Mouse (Mus musculus): ENCODE data around the gene Gm10577. TPM values are rescaled to one million over a fixed set of nuclear protein-coding genes. Genes with fewer than 3 reads are reported as not detected.

The Gm10577 gene
- total RNA-seq, 2 experiments from 2014 or later: not detected

DNA sequence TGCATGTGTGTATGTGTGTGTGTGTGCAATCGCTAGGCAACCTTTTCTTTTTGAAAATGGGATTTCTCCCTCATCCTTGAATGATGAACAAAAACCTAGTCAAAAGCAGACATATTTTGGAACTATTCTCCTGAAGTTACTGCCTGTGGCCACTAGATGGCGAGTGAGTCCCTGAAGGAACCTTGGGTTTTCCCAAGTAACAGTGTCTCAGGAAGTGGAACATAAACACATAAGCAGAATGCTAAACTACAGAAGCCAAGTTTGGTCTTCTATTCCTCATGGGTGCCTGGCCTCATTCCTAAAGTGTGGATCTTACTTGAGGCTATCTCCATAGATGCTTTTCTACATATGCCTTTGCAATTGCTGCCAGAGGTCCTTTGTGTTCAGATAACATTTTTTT, 22.4 kb downstream of the Gm10577 start:
- intact Hi-C loops (cut with DNase I): loop anchor here (2.0 to 10.0 kb wide), 3 partner anchors 74 to 273 kb away; no protein-coding TSS in a partner anchor
- peak; percentile 73 to 78 for DNase-seq (ENCODE audit: low spot score in 2 of 2)

DNA sequence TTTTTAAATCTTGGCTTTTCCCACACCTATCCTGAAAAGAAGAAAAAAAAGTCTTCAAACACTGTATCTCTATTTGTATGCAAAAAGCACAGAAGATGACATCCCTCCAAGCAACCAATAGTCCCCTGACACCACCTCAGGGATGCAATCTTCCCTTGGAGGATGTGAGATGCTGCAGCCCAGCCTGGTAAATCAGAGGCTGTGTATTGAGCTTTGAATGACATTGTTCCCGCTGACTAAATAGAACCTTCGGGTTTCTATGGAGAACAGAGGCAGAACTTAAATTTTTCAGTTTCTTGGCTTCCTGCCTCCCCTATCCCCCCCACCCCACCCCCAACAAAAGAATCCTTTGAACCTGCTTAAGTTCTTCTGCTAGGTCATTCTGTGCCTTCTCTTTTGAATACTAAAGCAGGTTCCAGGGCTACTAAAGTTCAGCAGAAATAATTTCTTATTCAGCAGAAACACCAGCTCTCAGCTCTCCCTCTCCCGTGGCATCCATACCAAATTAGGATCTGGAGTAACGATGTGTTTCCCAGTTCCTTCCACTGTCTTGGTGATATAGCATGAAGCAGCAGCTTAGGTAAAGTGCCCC, 24.3 kb downstream of the Gm10577 start:
- intact Hi-C loops (cut with DNase I): loop anchor here (5.0 to 10.0 kb wide), 2 partner anchors 76 to 271 kb away; no protein-coding TSS in a partner anchor
- peak in 1 of 2 experiments; percentile 67 for DNase-seq (ENCODE audit: low spot score in 2 of 2)

DNA sequence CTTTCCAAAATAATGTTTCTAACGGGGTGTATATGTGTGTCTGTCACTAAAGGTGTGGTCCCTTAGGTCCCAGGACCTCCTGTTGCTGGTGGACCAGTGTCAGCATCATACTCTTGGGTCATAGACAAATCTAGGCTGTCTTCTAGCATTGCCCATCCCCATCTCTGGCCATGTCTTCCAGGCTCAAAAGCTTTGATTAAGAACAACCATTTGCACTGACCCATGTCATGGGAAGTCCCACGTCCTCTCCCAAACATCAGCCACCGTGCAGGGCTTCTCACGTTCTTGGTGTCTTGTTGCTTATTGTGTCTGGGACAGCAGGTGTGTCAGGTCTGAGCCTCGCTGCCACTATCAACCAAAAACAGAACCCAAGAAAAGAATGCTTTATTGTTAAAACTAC, 24.9 kb downstream of the Gm10577 start:
- intact Hi-C loops (cut with DNase I): loop anchor here (5.0 to 10.0 kb wide), 2 partner anchors 77 to 271 kb away; no protein-coding TSS in a partner anchor
- no peak for DNase-seq (ENCODE audit: low spot score in 2 of 2)

DNA sequence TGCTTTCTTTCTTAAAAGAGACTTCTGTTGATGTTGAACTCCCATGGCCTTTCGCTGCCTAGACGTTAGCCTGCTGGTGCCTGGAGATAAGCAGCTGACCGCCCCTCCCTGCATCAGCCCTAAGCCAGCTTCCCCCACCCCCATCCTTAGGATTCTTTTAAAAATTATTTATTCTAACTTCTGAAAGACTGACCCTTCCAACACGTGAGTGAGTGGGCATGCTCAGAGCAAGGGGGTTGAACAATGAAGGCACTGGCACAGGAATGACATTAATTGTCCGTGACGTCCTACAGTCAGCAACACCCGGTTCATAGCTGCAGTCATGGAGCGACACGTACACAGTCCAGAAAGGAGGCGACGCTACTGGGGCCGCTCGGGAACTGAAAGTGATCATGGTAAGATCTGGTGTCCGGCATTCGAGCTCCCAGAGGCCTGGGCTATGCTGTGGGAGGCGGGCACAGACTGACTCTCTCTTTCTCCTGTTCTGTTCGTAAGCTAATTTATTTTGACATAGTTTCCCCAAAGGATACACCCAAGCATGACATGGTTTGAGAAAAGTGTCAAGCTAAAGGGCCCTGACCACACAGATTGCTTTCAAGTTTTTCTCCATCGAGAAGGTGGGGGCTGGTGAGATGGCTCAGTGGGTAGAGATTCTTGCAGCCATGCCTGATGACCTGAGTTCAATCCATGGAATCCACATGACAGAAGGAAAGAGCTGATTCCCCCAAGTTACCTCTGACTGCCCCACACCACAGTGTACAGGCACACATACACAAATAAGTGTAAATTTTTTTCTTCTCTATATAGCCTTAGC, 25.8 kb downstream of the Gm10577 start:
- intact Hi-C loops (cut with DNase I): loop anchor here (5.0 to 10.0 kb wide), 2 partner anchors 78 to 270 kb away; no protein-coding TSS in a partner anchor

DNA sequence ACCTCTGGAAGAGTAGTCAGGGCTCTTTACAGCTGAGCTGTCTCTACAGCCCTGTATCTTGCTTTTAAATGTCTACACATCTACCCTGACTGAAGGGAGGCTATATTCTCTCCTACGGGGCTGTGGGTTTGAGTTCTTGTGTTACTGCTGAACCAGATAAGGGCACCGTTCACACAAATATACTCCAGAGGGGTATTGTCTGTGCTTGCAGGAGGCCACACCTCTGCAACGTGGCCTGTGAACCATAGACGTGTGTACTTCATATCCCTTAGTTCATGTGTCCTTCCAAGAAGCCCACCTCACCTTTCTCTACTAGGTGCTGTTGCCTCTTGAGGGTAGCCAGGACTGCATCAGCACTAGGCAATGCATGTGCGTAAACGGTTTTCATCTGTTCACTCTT, 28.4 kb downstream of the Gm10577 start:
- no peak for DNase-seq (ENCODE audit: low spot score in 2 of 2)
- intact Hi-C loops (cut with DNase I): loop anchor here (10.0 kb wide), 1 partner anchor 267 kb away; no protein-coding TSS in a partner anchor

More for the DNA sequence above, 25.8 kb downstream of the Gm10577 start:
- no peak for DNase-seq (ENCODE audit: low spot score in 2 of 2)

DNA sequence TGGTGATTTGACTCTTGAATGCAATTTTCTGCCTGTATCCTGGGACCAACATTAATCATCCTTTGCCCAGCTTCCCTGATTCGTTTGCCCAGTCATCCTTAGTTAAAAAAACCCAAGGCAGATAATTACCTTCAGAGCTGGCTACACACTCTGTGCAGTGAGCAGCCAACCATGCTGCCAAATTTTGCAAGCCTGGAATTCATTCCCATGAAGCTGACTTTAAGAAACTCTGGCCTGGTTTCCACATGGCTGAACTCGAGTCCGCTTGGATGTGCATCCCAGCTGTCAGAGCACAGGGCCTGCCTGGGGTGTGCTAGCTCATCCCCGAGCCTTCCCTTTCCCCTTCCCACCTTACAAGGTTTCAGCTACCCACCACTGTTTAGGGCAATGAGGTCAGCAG, 29.5 kb downstream of the Gm10577 start:
- intact Hi-C loops (cut with DNase I): loop anchor here (10.0 kb wide), 1 partner anchor 266 kb away; no protein-coding TSS in a partner anchor
- DNase-seq (ENCODE audit: low spot score in 2 of 2): no peak

DNA sequence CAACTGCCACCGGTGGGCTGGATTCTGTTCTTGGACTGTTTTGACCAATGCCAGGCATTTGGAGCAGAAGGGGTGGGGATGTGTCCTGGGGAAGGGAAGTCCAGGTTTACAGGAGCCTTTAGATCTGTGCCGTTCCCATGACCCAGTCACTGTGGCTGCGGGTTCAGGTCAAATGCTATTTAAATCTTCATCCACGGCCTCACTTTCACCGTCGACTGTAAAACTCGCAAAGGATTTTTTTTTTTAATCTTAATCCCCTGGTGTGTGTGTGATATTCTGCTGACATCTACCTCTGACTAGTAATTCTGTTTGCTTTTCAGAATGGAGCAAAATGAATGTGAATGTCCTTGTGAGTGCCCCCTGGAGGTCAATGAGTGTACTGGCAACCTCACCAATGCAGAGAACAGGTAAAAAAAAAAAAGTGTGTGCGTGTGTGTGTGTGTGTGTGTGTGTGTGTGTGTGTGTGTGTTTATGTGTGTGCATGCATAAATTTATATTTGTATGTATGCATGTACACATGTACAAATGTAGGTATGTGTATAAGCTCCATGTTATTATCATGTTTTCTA, 32.2 kb downstream of the Gm10577 start:
- DNase-seq (ENCODE audit: low spot score in 2 of 2): no peak
- intact Hi-C loops (cut with DNase I): loop anchor here (5.0 kb wide), 1 partner anchor 211 kb away; the partner anchor contains the start of gene Cachd1

DNA sequence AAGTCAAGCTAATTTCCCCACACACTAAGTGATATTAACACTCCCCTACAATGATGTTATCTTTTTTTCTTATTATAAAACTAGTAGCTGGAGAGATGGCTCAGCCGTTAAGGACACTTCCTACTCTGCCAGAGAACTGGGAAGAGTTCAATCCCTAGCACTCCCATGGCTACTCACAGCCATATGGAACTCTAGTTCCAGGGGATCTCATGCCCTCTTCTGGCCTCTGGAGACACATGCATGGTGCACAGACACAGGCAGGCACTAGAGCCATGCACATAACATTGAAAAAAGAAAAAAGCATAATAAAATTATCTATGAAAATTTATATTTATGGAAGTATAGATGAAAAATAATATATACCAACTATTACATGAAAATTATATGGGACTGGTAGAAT, 33.3 kb downstream of the Gm10577 start:
- intact Hi-C loops (cut with DNase I): loop anchor here (2.0 to 5.0 kb wide), 2 partner anchors 210 to 398 kb away; partner anchors contain the start of gene Cachd1
- no peak for DNase-seq (ENCODE audit: low spot score in 2 of 2)

DNA sequence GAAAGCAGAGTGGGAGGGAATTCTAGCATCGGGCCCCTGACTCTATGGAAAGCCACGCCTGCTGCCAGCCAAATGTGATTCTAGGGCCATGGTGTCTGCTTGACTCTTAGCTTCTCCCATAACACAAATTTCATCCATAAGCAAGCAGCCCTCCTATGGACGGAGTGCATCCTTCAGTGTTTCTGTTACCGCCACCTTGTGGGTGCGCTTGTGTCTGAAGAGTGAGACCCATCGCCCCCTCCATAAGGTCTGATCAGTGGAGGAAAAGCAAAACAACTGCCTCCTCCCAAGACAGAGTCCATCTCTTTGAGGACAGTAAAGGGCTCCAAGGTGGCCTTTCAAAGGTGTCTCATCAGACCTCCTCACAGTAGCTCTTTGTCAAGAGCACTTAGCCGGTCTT, 43.0 kb downstream of the Gm10577 start:
- intact Hi-C loops (cut with DNase I): no loop called here
- no peak for DNase-seq (ENCODE audit: low spot score in 2 of 2)

DNA sequence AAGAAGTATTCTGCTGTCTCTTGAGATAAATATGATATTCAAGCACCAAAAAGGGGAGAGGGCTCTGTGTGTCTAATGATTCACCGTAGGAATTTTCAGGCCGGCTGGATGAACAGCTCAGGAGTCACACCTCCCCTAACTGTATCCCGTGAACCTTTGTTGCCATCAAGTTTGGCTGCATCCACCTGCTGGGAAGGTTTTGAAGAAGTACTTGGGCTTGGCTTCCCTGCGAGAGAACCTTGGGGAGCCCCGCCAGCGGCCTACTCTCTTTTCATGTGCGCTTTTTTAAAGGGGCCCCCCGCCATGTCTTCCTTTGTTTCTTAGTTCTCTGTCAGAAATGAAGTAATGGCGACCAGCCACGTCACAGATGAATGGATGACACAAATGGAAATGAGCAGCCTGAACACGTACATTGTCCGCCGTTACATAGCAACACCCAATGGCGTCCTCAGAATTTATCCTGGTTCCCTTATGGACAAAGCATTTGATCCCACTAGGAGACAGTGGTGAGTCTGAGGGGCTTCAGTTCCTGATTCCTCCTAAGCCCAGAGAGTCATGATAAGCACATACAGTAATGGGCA, 46.0 kb downstream of the Gm10577 start:
- intact Hi-C loops (cut with DNase I): no loop called here
- no peak for DNase-seq (ENCODE audit: low spot score in 2 of 2)

DNA sequence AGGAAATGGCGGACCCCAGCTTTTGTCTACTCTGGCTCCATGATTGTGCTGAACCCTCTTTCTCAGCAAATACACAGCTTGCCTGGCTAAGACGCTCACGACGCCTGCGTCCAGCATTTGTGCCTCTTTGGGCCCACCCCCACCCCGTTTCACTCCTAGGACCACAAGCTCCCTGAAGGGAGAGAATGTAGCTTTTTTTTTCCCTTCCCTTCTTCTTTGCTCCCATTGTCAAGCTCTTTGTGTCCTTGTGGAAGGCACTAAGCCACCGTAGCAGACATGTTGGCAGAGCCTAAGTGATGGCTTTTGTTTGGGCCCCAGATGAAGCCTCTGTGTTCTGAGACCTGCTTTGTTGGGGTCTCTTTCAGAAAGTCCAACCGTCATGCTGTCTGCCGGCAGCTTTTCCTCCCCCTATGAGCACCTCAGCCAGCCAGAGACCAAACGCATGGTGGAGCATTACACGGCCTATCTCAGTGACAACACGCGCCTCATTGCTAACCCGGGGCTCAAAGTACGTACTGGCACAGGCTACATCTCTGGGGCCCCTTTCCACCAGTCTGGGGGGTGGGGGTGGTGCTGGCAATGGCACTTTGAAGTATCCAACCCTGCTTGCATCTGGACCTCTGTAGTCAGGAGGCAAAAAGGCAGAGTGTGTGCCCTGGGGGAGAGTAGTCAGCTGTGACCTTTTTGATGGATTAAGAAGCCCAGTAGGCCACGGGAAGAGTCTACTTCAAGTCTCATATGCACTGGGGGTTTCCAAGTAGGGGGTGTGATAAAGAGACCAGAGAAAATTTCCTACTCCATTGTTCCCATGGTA, 46.6 kb downstream of the Gm10577 start:
- no peak for DNase-seq (ENCODE audit: low spot score in 2 of 2)
- intact Hi-C loops (cut with DNase I): no loop called here

Other genes starting within 250 kb of the Gm10577 start
- gene Cachd1, start 244.0 kb downstream of the Gm10577 start, total RNA-seq (2021): 10 to 100 TPM; 10.3 to 12.2 TPM
- gene Raver2, start 48.3 kb upstream of the Gm10577 start, total RNA-seq (2021): 10 to 100 TPM; 25.5 to 28.0 TPM
- gene Jak1, start 244.6 kb upstream of the Gm10577 start, total RNA-seq (2021): 100 to 1,000 TPM; 117 to 120 TPM